Mouse (Mus musculus) adrenal gland, postnatal 14 days (tissue): ENCODE results near the gene Serpina11. TPM values are rescaled to one million over a fixed set of nuclear protein-coding genes. Genes with fewer than 3 reads are reported as not detected.
A peak's percentile ranks its signal among the peaks of the same experiment; 100 is the strongest.

Experiments used
- DNase-seq: peaks from one replicate; pipeline ENCODE4 v3.0.0; 2021; ENCODE audit warnings: mixed read lengths
- long read RNA-seq, 2 experiments: library from polyadenylated mRNA; stranded (forward); transcript quantifications; one replicate each; pipeline ENCODE4 v2.0.0; 2021
- total RNA-seq: library from RNA; stranded (reverse); gene quantifications from 2 replicates; pipeline ENCODE4 v1.2.3, GENCODE M21; 2021

Gene Serpina11
- 0.98 and 14.5 TPM in 2 replicates for total RNA-seq
- long read RNA-seq, experiment 1, result 0 reads
- long read RNA-seq, experiment 2, transcript Serpina11-202 (5 exons, 1,461 nt), result major isoform, 13 of 15 reads
- long read RNA-seq, experiment 2, partial matches to known transcripts, result 0 of 15 reads
- long read RNA-seq, experiment 2, other reads (novel, unspliced or antisense), result 1 of 15 reads

GRCm38 (mm10) chr12:103989857-103990256 lies at the start of gene Serpina11:
TSS of gene Serpina11 (minus strand) at chr12:103989957.
- no peak for DNase-seq

GRCm38 (mm10) chr12:104038181-104038580 lies 48.4 kb upstream of the Serpina11 start:
- DNase-seq, result no peak

GRCm38 (mm10) chr12:104033752-104034151 lies 44.0 kb upstream of the Serpina11 start:
- no peak for DNase-seq

- peak; percentile 51 for DNase-seq
Measured at GRCm38 (mm10) chr12:104029986-104030385, 40.2 kb upstream of the Serpina11 start.

- no peak for DNase-seq
Measured at GRCm38 (mm10) chr12:104015280-104015679, 25.5 kb upstream of the Serpina11 start.

GRCm38 (mm10) chr12:104013620-104014019 lies 23.9 kb upstream of the Serpina11 start, which contains the start of gene Serpina9:
TSS of gene Serpina9 (minus strand) at chr12:104013755.
- DNase-seq, result no peak

- DNase-seq, result no peak
Measured at GRCm38 (mm10) chr12:104004689-104005088, 14.9 kb upstream of the Serpina11 start.

GRCm38 (mm10) chr12:104003238-104003612 lies 13.5 kb upstream of the Serpina11 start:
- DNase-seq, result no peak

GRCm38 (mm10) chr12:104002569-104003237 lies 12.9 kb upstream of the Serpina11 start:
- DNase-seq, result peak; percentile 50

- no peak for DNase-seq
Measured at GRCm38 (mm10) chr12:104000594-104000993, 10.8 kb upstream of the Serpina11 start.

GRCm38 (mm10) chr12:103999611-104000010 lies 9.9 kb upstream of the Serpina11 start:
- no peak for DNase-seq

GRCm38 (mm10) chr12:103996513-103996912 lies 6.8 kb upstream of the Serpina11 start:
- DNase-seq, result no peak

- peak; percentile 70 for DNase-seq
Measured at GRCm38 (mm10) chr12:103995292-103996072, 5.7 kb upstream of the Serpina11 start.

GRCm38 (mm10) chr12:103992945-103993344 lies 3.2 kb upstream of the Serpina11 start:
- DNase-seq, result no peak

- no peak for DNase-seq
Measured at GRCm38 (mm10) chr12:103989514-103989767, 316 bp downstream of the Serpina11 start.

GRCm38 (mm10) chr12:103988754-103989513 lies 823 bp downstream of the Serpina11 start:
- DNase-seq, result peak; percentile 18

GRCm38 (mm10) chr12:103985868-103986267 lies 3.9 kb downstream of the Serpina11 start:
- no peak for DNase-seq

GRCm38 (mm10) chr12:103984935-103985334 lies 4.8 kb downstream of the Serpina11 start:
- DNase-seq, result peak; percentile 62

- no peak for DNase-seq
Measured at GRCm38 (mm10) chr12:103981646-103982360, 8.0 kb downstream of the Serpina11 start.

GRCm38 (mm10) chr12:103978294-103978693 lies 11.5 kb downstream of the Serpina11 start:
- no peak for DNase-seq

GRCm38 (mm10) chr12:103977846-103978245 lies 11.9 kb downstream of the Serpina11 start:
- DNase-seq, result peak; percentile 65

GRCm38 (mm10) chr12:103977060-103977459 lies 12.7 kb downstream of the Serpina11 start:
- peak; percentile 43 for DNase-seq
